Mouse (Mus musculus) limb, embryonic 10.5 days (tissue): ENCODE measurements at regions not wholly inside any gene's neighbourhood (a gene's known extent, or its start where the extent isn't known, plus 50 kb on each side); places are given as distances from the start of the nearest gene placed in this dataset.
"Not testable (repeated sequence)": the region's sequence is repeated elsewhere in the genome, so short reads cannot be mapped to it uniquely, and the experiment has no call there.

Experiments
- DNase-seq: peaks from one replicate; pipeline ENCODE4 v3.0.0-alpha.2; 2017; ENCODE audit warnings: low spot score
- H3K27ac ChIP-seq: fragments of 300-500 bp; sonication (generic); 2 replicates; pipeline ENCODE4 v1.5.1; 2016; ENCODE audit warnings: mild to moderate bottlenecking
- H3K27me3 ChIP-seq: fragments of 300-500 bp; sonication (generic); 2 replicates; pipeline ENCODE4 v1.6.1; 2016; ENCODE audit warnings: low read depth, mild to moderate bottlenecking; ENCODE audit not compliant: poor library complexity, severe bottlenecking
- H3K36me3 ChIP-seq: fragments of 300-500 bp; sonication (generic); 2 replicates; pipeline ENCODE4 v1.6.1; 2016; ENCODE audit warnings: mild to moderate bottlenecking, moderate library complexity
- H3K4me1 ChIP-seq: fragments of 300-500 bp; sonication (generic); 2 replicates; pipeline ENCODE4 v1.6.1; 2016
- H3K4me3 ChIP-seq: fragments of 300-500 bp; sonication (generic); 2 replicates; pipeline ENCODE4 v1.5.1; 2016; ENCODE audit warnings: mild to moderate bottlenecking, moderate library complexity
- H3K9me3 ChIP-seq: fragments of 300-500 bp; sonication (generic); replicated peaks from 2 replicates; pipeline ENCODE4 v1.6.1; 2016; ENCODE audit warnings: mild to moderate bottlenecking
- WGBS: fragments of 180-500 bp; shearing (Covaris S2); methylation state at CpG from one replicate; pipeline ENCODE4 v1.1.7; 2016; 5-methylcytosine and 5-hydroxymethylcytosine counted together

GRCm38 (mm10) chr16:89718921-89719320, 147.9 kb upstream of the Krtap11-1 start:
- Histone ChIP-seq H3K36me3 (no peaks in the 10 kb centered on the region), H3K9me3 (no peaks in the 10 kb centered on the region), H3K4me3 (no peak overlapping the region), H3K27ac (no peak overlapping the region), H3K4me1 (no peaks in the 10 kb centered on the region), H3K27me3 (no peaks in the 10 kb centered on the region)
- WGBS, result 84% methylated on average over 3 of the region's 3 CpGs
- DNase-seq, result no peak

GRCm38 (mm10) chr16:89715716-89716115, 144.7 kb upstream of the Krtap11-1 start:
- H3K27me3 ChIP-seq, H3K27ac ChIP-seq, DNase-seq, H3K9me3 ChIP-seq, H3K4me3 ChIP-seq, H3K36me3 ChIP-seq, H3K4me1 ChIP-seq: not testable (repeated sequence)
- WGBS, result 99% methylated on average over 8 of the region's 8 CpGs

- Histone ChIP-seq H3K9me3 (no peaks in the 10 kb centered on the region), H3K27ac (peak overlapping the region; percentile 58; the same call in 1 of the 2 replicates), H3K4me3 (no peak overlapping the region), H3K36me3 (no peaks in the 10 kb centered on the region), H3K27me3 (no peaks in the 10 kb centered on the region), H3K4me1 (peaks cover 32% of the 10 kb centered on the region)
- 32% methylated on average over 6 of the region's 6 CpGs for WGBS
- DNase-seq, result peak; percentile 42
These were observed 133.3 kb upstream of the Krtap11-1 start for GRCm38 (mm10) chr16:89704316-89704715.

GRCm38 (mm10) chr16:89703158-89703557, 132.2 kb upstream of the Krtap11-1 start:
- no peaks in the 10 kb centered on the region for H3K9me3 ChIP-seq
- 60% methylated on average over 10 of the region's 10 CpGs for WGBS

GRCm38 (mm10) chr16:89702406-89702805, 131.4 kb upstream of the Krtap11-1 start:
- WGBS, result 95% methylated on average over 2 of the region's 2 CpGs
- Histone ChIP-seq H3K4me1 (peaks cover 35% of the 10 kb centered on the region), H3K9me3 (no peaks in the 10 kb centered on the region), H3K4me3 (no peak overlapping the region), H3K36me3 (no peaks in the 10 kb centered on the region), H3K27me3 (no peaks in the 10 kb centered on the region), H3K27ac (no peak overlapping the region)
- no peak for DNase-seq

More at GRCm38 (mm10) chr16:89703158-89703557, 132.2 kb upstream of the Krtap11-1 start:
- H3K4me1 ChIP-seq, result peaks cover 35% of the 10 kb centered on the region
- no peaks in the 10 kb centered on the region for H3K36me3 ChIP-seq
- no peak overlapping the region for H3K4me3 ChIP-seq
- H3K27me3 ChIP-seq, result no peaks in the 10 kb centered on the region
- DNase-seq, result no peak
- H3K27ac ChIP-seq, result no peak overlapping the region

- Histone ChIP-seq H3K27ac (no peak overlapping the region), H3K36me3 (no peaks in the 10 kb centered on the region), H3K27me3 (no peaks in the 10 kb centered on the region), H3K4me3 (no peak overlapping the region), H3K9me3 (no peaks in the 10 kb centered on the region), H3K4me1 (peaks cover 35% of the 10 kb centered on the region)
- WGBS, result 92% methylated on average over 8 of the region's 8 CpGs
- DNase-seq, result no peak
These were observed 130.8 kb upstream of the Krtap11-1 start for GRCm38 (mm10) chr16:89701741-89702140.

GRCm38 (mm10) chr16:89699710-89700109, 128.7 kb upstream of the Krtap11-1 start:
- WGBS, result 15% methylated on average over 2 of the region's 2 CpGs
- peak overlapping the region; percentile 62 for H3K27ac ChIP-seq
- H3K9me3 ChIP-seq, result no peaks in the 10 kb centered on the region
- H3K4me3 ChIP-seq, result no peak overlapping the region
- no peak for DNase-seq
- H3K4me1 ChIP-seq, result peaks cover 22% of the 10 kb centered on the region
- H3K36me3 ChIP-seq, result no peaks in the 10 kb centered on the region
- no peaks in the 10 kb centered on the region for H3K27me3 ChIP-seq

GRCm38 (mm10) chr16:89695833-89696232, 124.8 kb upstream of the Krtap11-1 start:
- Histone ChIP-seq H3K27ac (no peak overlapping the region), H3K36me3 (no peaks in the 10 kb centered on the region), H3K9me3 (no peaks in the 10 kb centered on the region), H3K4me3 (no peak overlapping the region), H3K27me3 (no peaks in the 10 kb centered on the region), H3K4me1 (peaks cover 13% of the 10 kb centered on the region)
- no peak for DNase-seq
- WGBS, result 79% methylated on average over 4 of the region's 4 CpGs

- WGBS, result 78% methylated on average over 7 of the region's 7 CpGs
- no peak overlapping the region for H3K4me3 ChIP-seq
- peaks cover 13% of the 10 kb centered on the region for H3K4me1 ChIP-seq
- H3K9me3 ChIP-seq, result no peaks in the 10 kb centered on the region
- no peak for DNase-seq
- no peak overlapping the region for H3K27ac ChIP-seq
- no peaks in the 10 kb centered on the region for H3K27me3 ChIP-seq
- no peaks in the 10 kb centered on the region for H3K36me3 ChIP-seq
These were observed 124.4 kb upstream of the Krtap11-1 start for GRCm38 (mm10) chr16:89695406-89695805.

- WGBS, result 90% methylated on average over 10 of the region's 10 CpGs
- H3K4me1 ChIP-seq, result no peaks in the 10 kb centered on the region
- no peaks in the 10 kb centered on the region for H3K36me3 ChIP-seq
- no peak for DNase-seq
- no peak overlapping the region for H3K27ac ChIP-seq
- H3K27me3 ChIP-seq, result no peaks in the 10 kb centered on the region
- H3K9me3 ChIP-seq, result no peaks in the 10 kb centered on the region
- H3K4me3 ChIP-seq, result no peak overlapping the region
These were observed 122.3 kb upstream of the Krtap11-1 start for GRCm38 (mm10) chr16:89693321-89693720.

GRCm38 (mm10) chr16:89679438-89679837, 108.5 kb upstream of the Krtap11-1 start:
- no peak for DNase-seq
- H3K36me3 ChIP-seq, result no peaks in the 10 kb centered on the region
- no peaks in the 10 kb centered on the region for H3K9me3 ChIP-seq
- H3K4me1 ChIP-seq, result peaks cover 4% of the 10 kb centered on the region; the same call in 1 of the 2 replicates
- no peak overlapping the region for H3K27ac ChIP-seq
- no peak overlapping the region for H3K4me3 ChIP-seq
- 97% methylated on average over 6 of the region's 6 CpGs for WGBS
- no peaks in the 10 kb centered on the region for H3K27me3 ChIP-seq

GRCm38 (mm10) chr16:89678446-89679015, 107.5 kb upstream of the Krtap11-1 start:
- H3K4me3 ChIP-seq, result no peak overlapping the region
- peaks cover 4% of the 10 kb centered on the region; the same call in 1 of the 2 replicates for H3K4me1 ChIP-seq
- 82% methylated on average over 6 of the region's 6 CpGs for WGBS
- DNase-seq, result no peak
- H3K27ac ChIP-seq, result no peak overlapping the region
- H3K9me3 ChIP-seq, result no peaks in the 10 kb centered on the region
- no peaks in the 10 kb centered on the region for H3K36me3 ChIP-seq
- no peaks in the 10 kb centered on the region for H3K27me3 ChIP-seq

- H3K4me3 ChIP-seq, result no peak overlapping the region
- no peak for DNase-seq
These were observed 104.2 kb upstream of the Krtap11-1 start for GRCm38 (mm10) chr16:89675009-89675785.

More at GRCm38 (mm10) chr16:89675009-89675785, 104.2 kb upstream of the Krtap11-1 start:
- Histone ChIP-seq H3K9me3 (no peaks in the 10 kb centered on the region), H3K36me3 (no peaks in the 10 kb centered on the region), H3K27me3 (no peaks in the 10 kb centered on the region), H3K4me1 (peaks cover 4% of the 10 kb centered on the region; the same call in 1 of the 2 replicates), H3K27ac (no peak overlapping the region)
- WGBS, result 80% methylated on average over 13 of the region's 13 CpGs
